Mouse (Mus musculus): ENCODE measurements around the gene Snd1. TPM values are rescaled to one million over a fixed set of nuclear protein-coding genes. Genes with fewer than 3 reads are reported as not detected.

Snd1 gene
- polyA plus RNA-seq, 1 experiment from 2014 or later: 111 TPM

GRCm38 (mm10) chr6:28957486-28957885 lies 482.5 kb downstream of the Snd1 start:
- Histone ChIP-seq H3K4me1 (ENCODE audit: control insufficient read depth, insufficient read depth, low read length) (no peaks in the 10 kb centered on the region), H3K36me3 (ENCODE audit: control insufficient read depth, insufficient read depth, low read length) (no peaks in the 10 kb centered on the region), H3K4me2 (ENCODE audit: low read depth) (no peak overlapping the region), H3K27me3 (ENCODE audit: control insufficient read depth, insufficient read depth, low read length) (no peaks in the 10 kb centered on the region), H3K9ac (ENCODE audit: low read length) (no peak overlapping the region), H3K9me3 (ENCODE audit: control insufficient read depth, low read length) (no peaks in the 10 kb centered on the region), H3K27ac (ENCODE audit: low read depth, low read length) (no peak overlapping the region), H3K4me3 (ENCODE audit: low read depth, low read length) (no peak overlapping the region)
- WGBS: 69% methylated on average over 10 of the region's 10 CpGs
- DNase-seq (ENCODE audit: low spot score): no peak
- no peak for ATAC-seq (ENCODE audit: insufficient read depth, low FRiP score, low TSS enrichment)

GRCm38 (mm10) chr6:28963178-28963577 lies 488.2 kb downstream of the Snd1 start:
- Histone ChIP-seq H3K4me2 (ENCODE audit: low read depth) (no peak overlapping the region), H3K27ac (ENCODE audit: low read depth, low read length) (no peak overlapping the region), H3K9me3 (ENCODE audit: control insufficient read depth, low read length) (no peaks in the 10 kb centered on the region), H3K4me3 (ENCODE audit: low read depth, low read length) (no peak overlapping the region), H3K4me1 (ENCODE audit: control insufficient read depth, insufficient read depth, low read length) (no peaks in the 10 kb centered on the region), H3K27me3 (ENCODE audit: control insufficient read depth, insufficient read depth, low read length) (no peaks in the 10 kb centered on the region), H3K36me3 (ENCODE audit: control insufficient read depth, insufficient read depth, low read length) (no peaks in the 10 kb centered on the region), H3K9ac (ENCODE audit: low read length) (no peak overlapping the region)
- ATAC-seq (ENCODE audit: insufficient read depth, low FRiP score, low TSS enrichment) (peak; percentile 48; the same call in 1 of the 2 replicates), DNase-seq (ENCODE audit: low spot score) (no peak)
- 35% methylated on average over 5 of the region's 5 CpGs for WGBS

DNA sequence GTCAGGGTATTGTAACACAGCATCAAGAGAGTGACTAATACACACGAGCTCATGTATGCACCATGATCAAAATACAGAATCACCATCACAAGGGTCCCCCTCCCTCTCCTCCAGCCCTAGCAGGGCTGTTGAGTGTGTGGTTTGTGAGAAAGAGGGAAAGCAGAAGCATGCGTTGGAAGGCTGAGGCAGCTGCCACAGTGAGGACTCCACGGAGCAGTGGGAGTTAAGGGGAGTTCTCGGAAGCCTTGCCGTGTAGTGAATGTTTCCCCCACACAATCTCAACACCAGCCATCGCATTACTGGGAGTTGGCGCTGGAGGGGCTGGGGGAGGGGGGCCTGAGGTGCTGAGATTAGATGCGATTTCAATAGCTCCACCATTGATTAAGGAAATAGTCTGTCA lies 490.3 kb downstream of the Snd1 start:
- 74% methylated on average over 8 of the region's 8 CpGs for WGBS

GRCm38 (mm10) chr6:28969615-28970014 lies 494.7 kb downstream of the Snd1 start:
- H3K9ac ChIP-seq (ENCODE audit: low read length): no peak overlapping the region
- 68% methylated on average over 5 of the region's 5 CpGs for WGBS
- H3K27ac ChIP-seq (ENCODE audit: low read depth, low read length): no peak overlapping the region
- no peaks in the 10 kb centered on the region for H3K4me1 ChIP-seq (ENCODE audit: control insufficient read depth, insufficient read depth, low read length)
- H3K27me3 ChIP-seq (ENCODE audit: control insufficient read depth, insufficient read depth, low read length): no peaks in the 10 kb centered on the region
- no peaks in the 10 kb centered on the region for H3K9me3 ChIP-seq (ENCODE audit: control insufficient read depth, low read length)
- no peaks in the 10 kb centered on the region for H3K36me3 ChIP-seq (ENCODE audit: control insufficient read depth, insufficient read depth, low read length)
- no peak for DNase-seq (ENCODE audit: low spot score)
- no peak for ATAC-seq (ENCODE audit: insufficient read depth, low FRiP score, low TSS enrichment)
- no peak overlapping the region for H3K4me2 ChIP-seq (ENCODE audit: low read depth)
- no peak overlapping the region for H3K4me3 ChIP-seq (ENCODE audit: low read depth, low read length)

More for the DNA sequence above, 490.3 kb downstream of the Snd1 start:
- H3K9ac ChIP-seq (ENCODE audit: low read length): no peak overlapping the region
- H3K9me3 ChIP-seq (ENCODE audit: control insufficient read depth, low read length): no peaks in the 10 kb centered on the region
- no peaks in the 10 kb centered on the region for H3K4me1 ChIP-seq (ENCODE audit: control insufficient read depth, insufficient read depth, low read length)
- no peaks in the 10 kb centered on the region for H3K36me3 ChIP-seq (ENCODE audit: control insufficient read depth, insufficient read depth, low read length)
- DNase-seq (ENCODE audit: low spot score) (no peak), ATAC-seq (ENCODE audit: insufficient read depth, low FRiP score, low TSS enrichment) (no peak)
- no peak overlapping the region for H3K4me2 ChIP-seq (ENCODE audit: low read depth)
- H3K27me3 ChIP-seq (ENCODE audit: control insufficient read depth, insufficient read depth, low read length): no peaks in the 10 kb centered on the region
- H3K4me3 ChIP-seq (ENCODE audit: low read depth, low read length): no peak overlapping the region
- no peak overlapping the region for H3K27ac ChIP-seq (ENCODE audit: low read depth, low read length)

DNA sequence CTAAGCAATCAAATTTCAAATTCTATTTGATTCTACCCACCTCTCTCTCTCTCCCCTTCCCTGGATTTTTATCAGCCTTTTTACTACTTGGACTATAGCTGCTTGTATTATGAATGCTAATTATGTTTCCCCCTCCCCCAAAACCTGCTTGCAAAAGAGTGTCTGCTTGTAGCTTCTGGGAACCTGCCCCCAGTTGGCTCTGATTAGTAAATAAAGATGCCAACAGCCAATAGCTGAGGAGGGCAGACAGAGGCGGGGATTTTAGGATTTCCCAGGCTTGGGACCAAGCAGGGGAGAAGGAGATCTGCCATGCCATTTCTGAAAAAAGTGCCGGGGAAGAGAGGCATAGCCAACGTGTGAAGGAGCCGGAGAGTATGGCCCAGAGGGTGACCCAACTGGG lies 495.8 kb downstream of the Snd1 start:
- H3K27ac ChIP-seq (ENCODE audit: low read depth, low read length): no peak overlapping the region
- H3K4me1 ChIP-seq (ENCODE audit: control insufficient read depth, insufficient read depth, low read length): no peaks in the 10 kb centered on the region
- DNase-seq (ENCODE audit: low spot score) (no peak), ATAC-seq (ENCODE audit: insufficient read depth, low FRiP score, low TSS enrichment) (no peak)
- H3K27me3 ChIP-seq (ENCODE audit: control insufficient read depth, insufficient read depth, low read length): no peaks in the 10 kb centered on the region
- no peak overlapping the region for H3K9ac ChIP-seq (ENCODE audit: low read length)
- no peak overlapping the region for H3K4me2 ChIP-seq (ENCODE audit: low read depth)
- H3K4me3 ChIP-seq (ENCODE audit: low read depth, low read length): no peak overlapping the region
- H3K9me3 ChIP-seq (ENCODE audit: control insufficient read depth, low read length): no peaks in the 10 kb centered on the region
- WGBS: 65% methylated on average over 4 of the region's 4 CpGs
- no peaks in the 10 kb centered on the region for H3K36me3 ChIP-seq (ENCODE audit: control insufficient read depth, insufficient read depth, low read length)

- 93% methylated on average over 3 of the region's 3 CpGs for WGBS
- no peak for DNase-seq (ENCODE audit: low spot score)
- peaks cover 2% of the 10 kb centered on the region; the same call in 1 of the 2 replicates for H3K27me3 ChIP-seq (ENCODE audit: control insufficient read depth, insufficient read depth, low read length)
- no peak overlapping the region for H3K4me2 ChIP-seq (ENCODE audit: low read depth)
- no peaks in the 10 kb centered on the region for H3K9me3 ChIP-seq (ENCODE audit: control insufficient read depth, low read length)
- no peaks in the 10 kb centered on the region for H3K36me3 ChIP-seq (ENCODE audit: control insufficient read depth, insufficient read depth, low read length)
- H3K27ac ChIP-seq (ENCODE audit: low read depth, low read length): no peak overlapping the region
- H3K4me1 ChIP-seq (ENCODE audit: control insufficient read depth, insufficient read depth, low read length): no peaks in the 10 kb centered on the region
- ATAC-seq (ENCODE audit: insufficient read depth, low FRiP score, low TSS enrichment): no peak
- no peak overlapping the region for H3K9ac ChIP-seq (ENCODE audit: low read length)
- H3K4me3 ChIP-seq (ENCODE audit: low read depth, low read length): no peak overlapping the region
These were observed 499.6 kb downstream of the Snd1 start for GRCm38 (mm10) chr6:28974498-28974897.

DNA sequence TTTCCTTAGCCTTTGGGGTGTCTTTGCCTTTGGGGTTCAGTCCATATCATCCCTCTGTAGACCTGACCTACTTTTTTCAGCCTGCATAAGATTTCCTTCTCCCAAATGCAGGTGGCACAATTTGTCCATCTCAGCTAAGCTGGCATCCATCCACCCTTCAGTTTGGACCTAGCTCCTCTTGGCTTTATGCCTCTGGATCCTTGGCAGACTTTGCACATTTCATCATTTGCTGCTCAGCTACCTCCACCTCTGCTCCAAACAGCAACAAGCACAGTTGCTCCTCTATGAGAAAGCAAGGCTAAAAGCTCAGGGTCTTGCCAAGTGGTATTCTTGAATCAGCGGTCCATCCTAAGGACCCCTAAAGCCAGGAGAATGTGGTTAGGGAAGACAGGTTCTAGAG lies 500.2 kb downstream of the Snd1 start:
- Histone ChIP-seq H3K4me1 (ENCODE audit: control insufficient read depth, insufficient read depth, low read length) (no peaks in the 10 kb centered on the region), H3K9me3 (ENCODE audit: control insufficient read depth, low read length) (no peaks in the 10 kb centered on the region), H3K36me3 (ENCODE audit: control insufficient read depth, insufficient read depth, low read length) (no peaks in the 10 kb centered on the region), H3K4me2 (ENCODE audit: low read depth) (no peak overlapping the region), H3K9ac (ENCODE audit: low read length) (no peak overlapping the region), H3K27me3 (ENCODE audit: control insufficient read depth, insufficient read depth, low read length) (peaks cover 6% of the 10 kb centered on the region; the same call in 1 of the 2 replicates), H3K4me3 (ENCODE audit: low read depth, low read length) (no peak overlapping the region), H3K27ac (ENCODE audit: low read depth, low read length) (no peak overlapping the region)
- ATAC-seq (ENCODE audit: insufficient read depth, low FRiP score, low TSS enrichment) (no peak), DNase-seq (ENCODE audit: low spot score) (no peak)
- WGBS: 91% methylated on average over 1 of the region's 1 CpGs

GRCm38 (mm10) chr6:28978031-28978430 lies 503.1 kb downstream of the Snd1 start:
- Histone ChIP-seq H3K36me3 (ENCODE audit: control insufficient read depth, insufficient read depth, low read length) (no peaks in the 10 kb centered on the region), H3K27me3 (ENCODE audit: control insufficient read depth, insufficient read depth, low read length) (peaks cover 25% of the 10 kb centered on the region), H3K27ac (ENCODE audit: low read depth, low read length) (no peak overlapping the region), H3K4me3 (ENCODE audit: low read depth, low read length) (no peak overlapping the region), H3K9ac (ENCODE audit: low read length) (no peak overlapping the region), H3K4me2 (ENCODE audit: low read depth) (no peak overlapping the region), H3K9me3 (ENCODE audit: control insufficient read depth, low read length) (no peaks in the 10 kb centered on the region), H3K4me1 (ENCODE audit: control insufficient read depth, insufficient read depth, low read length) (no peaks in the 10 kb centered on the region)
- DNase-seq (ENCODE audit: low spot score): no peak
- ATAC-seq (ENCODE audit: insufficient read depth, low FRiP score, low TSS enrichment): no peak
- 52% methylated on average over 5 of the region's 5 CpGs for WGBS

DNA sequence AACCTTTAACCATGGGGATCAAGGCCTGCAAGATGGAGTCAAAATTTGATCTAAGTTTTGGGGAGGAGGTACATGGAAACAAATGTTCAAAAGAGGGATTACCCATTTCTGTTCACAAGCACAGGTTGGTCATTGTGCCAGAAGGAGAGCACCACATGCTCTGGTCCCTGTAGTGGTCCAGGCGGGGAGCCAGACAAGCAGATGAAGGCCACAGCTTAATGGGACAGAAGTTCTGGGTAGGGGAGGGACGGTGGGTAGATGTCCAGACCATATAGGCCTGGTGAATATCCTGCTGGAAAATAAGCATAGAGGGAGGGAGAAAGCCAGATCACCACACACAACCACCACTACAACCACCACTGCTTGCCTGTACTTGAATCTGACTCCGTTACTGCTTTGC lies 503.9 kb downstream of the Snd1 start:
- Histone ChIP-seq H3K36me3 (ENCODE audit: control insufficient read depth, insufficient read depth, low read length) (no peaks in the 10 kb centered on the region), H3K4me2 (ENCODE audit: low read depth) (no peak overlapping the region), H3K9ac (ENCODE audit: low read length) (no peak overlapping the region), H3K27me3 (ENCODE audit: control insufficient read depth, insufficient read depth, low read length) (peaks cover 25% of the 10 kb centered on the region), H3K4me3 (ENCODE audit: low read depth, low read length) (no peak overlapping the region), H3K9me3 (ENCODE audit: control insufficient read depth, low read length) (no peaks in the 10 kb centered on the region), H3K4me1 (ENCODE audit: control insufficient read depth, insufficient read depth, low read length) (no peaks in the 10 kb centered on the region), H3K27ac (ENCODE audit: low read depth, low read length) (no peak overlapping the region)
- no peak for DNase-seq (ENCODE audit: low spot score)
- no peak for ATAC-seq (ENCODE audit: insufficient read depth, low FRiP score, low TSS enrichment)
- WGBS: 87% methylated on average over 3 of the region's 3 CpGs

All from neural tube, embryonic 11.5 days (tissue).